Mouse (Mus musculus): ENCODE measurements around the gene Pcca. TPM values are rescaled to one million over a fixed set of nuclear protein-coding genes. Genes with fewer than 3 reads are reported as not detected.

The Pcca gene
- polyA plus RNA-seq, 1 experiment from 2014 or later: 27.0 TPM

DNA sequence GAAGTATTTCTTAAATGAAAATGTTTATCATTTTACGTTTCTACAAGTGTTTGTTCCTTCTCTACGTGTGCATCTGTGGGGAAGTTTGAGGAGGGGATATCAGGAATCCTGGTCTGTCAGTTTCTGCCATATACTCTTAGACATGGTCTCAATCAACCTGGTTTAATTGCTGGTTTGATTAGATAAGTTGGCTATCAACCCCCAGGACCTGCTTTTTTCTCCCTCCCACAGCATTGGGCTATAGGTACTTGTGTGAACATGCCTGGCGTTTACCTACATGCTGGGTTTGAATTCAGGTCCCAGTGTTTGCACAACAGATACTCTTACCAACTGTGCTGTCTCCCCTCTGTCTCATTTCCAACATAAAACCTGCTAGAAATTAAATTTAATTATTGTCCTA is 78.2 kb downstream of the Pcca start:
- 93% methylated on average over 3 of the region's 3 CpGs for WGBS
- no peaks in the 10 kb centered on the region for H3K36me3 ChIP-seq (replicated peaks)
- ATAC-seq (replicated peaks): no peak

DNA sequence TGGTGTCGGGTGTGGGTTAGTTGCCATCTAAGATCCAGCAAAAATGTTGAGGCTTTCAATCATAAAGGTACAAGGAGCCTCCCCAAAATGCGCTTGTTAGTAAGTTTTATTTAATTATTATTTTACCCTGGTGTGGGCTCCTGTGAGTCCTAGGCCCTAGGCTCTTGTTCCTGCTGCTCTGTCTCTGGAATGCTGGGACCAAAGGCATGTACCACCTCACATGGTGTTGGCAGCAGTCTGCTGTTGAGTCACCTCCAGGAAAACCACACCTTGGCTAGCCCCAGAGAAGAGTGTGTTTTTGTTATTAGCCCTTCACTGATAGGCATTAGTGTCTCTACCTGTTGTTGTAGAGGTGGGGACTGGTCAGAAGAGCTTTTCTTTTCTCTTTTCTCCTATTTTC is 83.5 kb downstream of the Pcca start:
- H3K9me3 ChIP-seq: no peaks in the 10 kb centered on the region
- H3K27me3 ChIP-seq (replicated peaks): no peaks in the 10 kb centered on the region

More for the DNA sequence above, 78.2 kb downstream of the Pcca start:
- Histone ChIP-seq H3K4me1 (no peaks in the 10 kb centered on the region), H3K4me2 (no peak overlapping the region), H3K9me3 (no peaks in the 10 kb centered on the region), H3K9ac (no peak overlapping the region), H3K4me3 (no peak overlapping the region), H3K27ac (no peak overlapping the region), H3K27me3 (replicated peaks) (no peaks in the 10 kb centered on the region)

DNA sequence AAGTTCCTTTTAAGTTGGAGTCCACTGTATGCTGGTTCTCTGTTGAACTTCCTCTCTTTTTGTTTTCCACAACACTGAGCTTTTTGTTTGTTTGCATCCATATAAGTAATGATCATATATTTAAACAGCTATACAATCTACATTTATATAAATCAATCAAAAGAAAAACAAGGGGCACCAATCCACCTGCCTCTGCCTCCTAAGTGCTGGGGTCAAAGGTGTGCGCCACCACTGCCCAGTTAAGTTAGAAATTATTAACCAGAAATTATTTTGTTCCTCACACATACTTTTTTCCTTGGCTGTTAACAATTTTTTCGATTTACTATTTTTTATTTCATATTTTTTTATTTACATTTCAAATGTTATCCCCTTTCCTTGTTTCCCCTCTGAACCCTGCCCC is 99.3 kb downstream of the Pcca start:
- H3K4me3 ChIP-seq: no peak overlapping the region
- H3K9ac ChIP-seq: no peak overlapping the region
- no peaks in the 10 kb centered on the region for H3K4me1 ChIP-seq
- no peak overlapping the region for H3K4me2 ChIP-seq
- 88% methylated on average over 2 of the region's 2 CpGs for WGBS
- no peak for ATAC-seq (replicated peaks)
- no peaks in the 10 kb centered on the region for H3K9me3 ChIP-seq
- no peak overlapping the region for H3K27ac ChIP-seq
- H3K36me3 ChIP-seq (replicated peaks): no peaks in the 10 kb centered on the region
- H3K27me3 ChIP-seq (replicated peaks): no peaks in the 10 kb centered on the region

More for the DNA sequence above, 83.5 kb downstream of the Pcca start:
- no peak overlapping the region for H3K9ac ChIP-seq
- 93% methylated on average over 2 of the region's 2 CpGs for WGBS
- no peaks in the 10 kb centered on the region for H3K4me1 ChIP-seq
- H3K27ac ChIP-seq: no peak overlapping the region
- ATAC-seq (replicated peaks): no peak
- H3K4me2 ChIP-seq: no peak overlapping the region
- no peak overlapping the region for H3K4me3 ChIP-seq
- no peaks in the 10 kb centered on the region for H3K36me3 ChIP-seq (replicated peaks)

DNA sequence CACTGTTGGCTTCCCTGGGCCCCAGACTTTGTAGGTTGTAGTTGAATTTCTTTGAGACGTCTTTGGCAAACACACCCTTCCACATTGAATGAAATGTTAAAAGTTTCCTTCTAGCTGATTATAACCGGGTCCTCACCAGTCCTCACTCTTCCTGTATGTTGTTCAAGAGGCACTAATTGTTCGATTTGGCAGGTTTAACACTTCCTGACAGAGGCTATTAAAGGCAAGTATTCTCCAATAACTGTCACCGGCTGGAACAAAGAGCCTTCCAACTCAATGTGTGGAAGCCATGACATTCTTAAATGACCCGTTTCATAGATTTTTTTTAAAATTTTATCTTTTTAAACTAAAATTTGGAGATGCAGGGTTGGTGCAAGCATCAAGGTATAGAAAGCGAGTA is 102.5 kb downstream of the Pcca start:
- no peak overlapping the region for H3K4me2 ChIP-seq
- 30% methylated on average over 6 of the region's 6 CpGs for WGBS
- no peaks in the 10 kb centered on the region for H3K36me3 ChIP-seq (replicated peaks)
- H3K4me3 ChIP-seq: no peak overlapping the region
- no peak for ATAC-seq (replicated peaks)
- H3K9me3 ChIP-seq: no peaks in the 10 kb centered on the region
- no peak overlapping the region for H3K9ac ChIP-seq
- H3K27me3 ChIP-seq (replicated peaks): no peaks in the 10 kb centered on the region
- H3K27ac ChIP-seq: no peak overlapping the region
- H3K4me1 ChIP-seq: no peaks in the 10 kb centered on the region

DNA sequence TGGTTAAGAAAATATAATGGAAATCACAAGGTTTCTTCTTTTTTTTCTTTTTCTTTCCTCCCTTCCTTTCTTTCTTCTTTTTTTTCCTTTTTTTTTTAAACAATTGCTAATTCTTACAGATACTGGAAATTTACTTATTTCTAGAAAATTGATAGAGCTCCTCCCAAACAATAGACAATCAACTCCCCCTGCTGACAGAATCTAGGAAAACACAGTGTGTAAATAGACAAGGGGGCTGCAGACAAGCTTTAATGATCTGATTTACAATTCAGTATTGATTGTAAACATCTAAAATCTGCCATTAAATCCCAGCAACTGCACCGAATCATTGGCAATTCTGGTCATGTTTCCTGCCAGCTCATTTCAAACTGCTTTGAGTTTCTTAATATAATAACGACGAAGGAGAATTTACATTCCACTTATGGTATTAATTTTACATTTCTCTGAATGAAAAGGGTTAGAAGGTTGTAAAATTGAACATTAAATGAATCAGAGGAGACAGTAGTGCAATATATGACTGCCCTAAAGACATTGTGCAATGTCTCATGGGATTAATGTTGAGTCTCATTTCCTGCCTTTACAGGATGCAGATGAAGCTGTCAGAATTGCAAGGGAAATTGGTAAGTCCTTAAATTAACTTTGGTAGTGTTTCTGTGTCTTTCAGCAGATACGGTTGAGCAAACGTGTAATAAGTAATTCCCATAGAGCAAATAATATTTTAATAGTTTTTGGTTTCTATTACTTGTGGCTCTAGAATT is 103.9 kb downstream of the Pcca start:
- H3K27me3 ChIP-seq (replicated peaks): no peaks in the 10 kb centered on the region
- H3K4me3 ChIP-seq: no peak overlapping the region
- no peak for ATAC-seq (replicated peaks)
- no peaks in the 10 kb centered on the region for H3K36me3 ChIP-seq (replicated peaks)
- H3K4me1 ChIP-seq: no peaks in the 10 kb centered on the region
- H3K27ac ChIP-seq: no peak overlapping the region
- WGBS: 55% methylated on average over 5 of the region's 5 CpGs
- no peak overlapping the region for H3K4me2 ChIP-seq
- H3K9ac ChIP-seq: no peak overlapping the region
- no peaks in the 10 kb centered on the region for H3K9me3 ChIP-seq

DNA sequence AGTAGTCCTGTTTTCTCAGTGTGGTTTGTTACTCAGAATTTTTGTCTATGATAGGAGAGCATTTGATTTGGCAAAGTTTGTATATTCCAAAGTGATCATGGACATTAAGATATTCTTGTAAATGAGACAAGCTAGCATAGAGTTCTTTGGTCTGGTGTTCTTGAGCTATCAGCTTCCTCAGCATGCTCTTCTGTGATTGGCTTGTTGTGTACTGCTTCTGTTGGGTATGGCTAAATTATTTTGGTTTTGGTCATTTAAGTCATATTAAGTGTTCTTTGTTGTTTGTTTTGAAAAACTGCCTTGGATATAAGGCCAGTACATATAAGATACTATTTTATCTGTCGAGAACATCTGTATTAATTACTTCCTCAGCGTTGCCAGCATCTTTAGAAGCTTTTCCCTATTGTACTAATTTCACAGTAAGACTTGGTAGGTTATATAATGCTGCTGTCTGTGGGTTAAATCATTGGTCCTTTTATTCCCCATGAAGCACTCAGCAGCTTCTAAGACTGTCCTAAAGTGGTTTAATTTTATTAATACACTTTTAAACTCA is 105.1 kb downstream of the Pcca start:
- no peak overlapping the region for H3K9ac ChIP-seq
- H3K4me3 ChIP-seq: no peak overlapping the region

DNA sequence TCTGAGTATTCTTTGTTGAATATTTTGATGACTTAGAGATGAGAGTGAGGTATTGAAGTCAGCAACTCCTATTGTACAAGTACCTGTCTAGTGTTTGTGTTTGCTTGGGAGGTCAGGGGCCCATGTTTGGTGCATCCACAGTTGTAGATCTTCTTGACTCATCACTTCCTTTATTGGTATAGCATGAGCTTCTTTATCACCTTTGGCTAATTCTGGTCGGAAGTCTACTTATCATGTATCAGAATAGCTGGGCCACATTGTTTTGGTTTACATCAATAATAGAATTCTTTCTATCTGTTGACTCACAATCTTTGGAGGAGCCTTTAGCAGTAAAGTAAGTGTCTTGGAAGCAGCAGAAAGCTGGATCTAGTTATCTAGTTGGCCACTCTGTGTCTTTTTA is 108.3 kb downstream of the Pcca start:
- Histone ChIP-seq H3K27ac (no peak overlapping the region), H3K27me3 (replicated peaks) (no peaks in the 10 kb centered on the region), H3K4me2 (no peak overlapping the region), H3K4me3 (no peak overlapping the region), H3K4me1 (no peaks in the 10 kb centered on the region), H3K36me3 (replicated peaks) (no peaks in the 10 kb centered on the region), H3K9me3 (no peaks in the 10 kb centered on the region), H3K9ac (no peak overlapping the region)
- ATAC-seq (replicated peaks): no peak
- WGBS: 96% methylated on average over 1 of the region's 1 CpGs

More for the DNA sequence above, 105.1 kb downstream of the Pcca start:
- H3K4me1 ChIP-seq: no peaks in the 10 kb centered on the region
- H3K36me3 ChIP-seq (replicated peaks): no peaks in the 10 kb centered on the region
- H3K9me3 ChIP-seq: no peaks in the 10 kb centered on the region
- no peak for ATAC-seq (replicated peaks)
- H3K4me2 ChIP-seq: no peak overlapping the region
- H3K27me3 ChIP-seq (replicated peaks): no peaks in the 10 kb centered on the region
- no peak overlapping the region for H3K27ac ChIP-seq
- 81% methylated on average over 2 of the region's 2 CpGs for WGBS

DNA sequence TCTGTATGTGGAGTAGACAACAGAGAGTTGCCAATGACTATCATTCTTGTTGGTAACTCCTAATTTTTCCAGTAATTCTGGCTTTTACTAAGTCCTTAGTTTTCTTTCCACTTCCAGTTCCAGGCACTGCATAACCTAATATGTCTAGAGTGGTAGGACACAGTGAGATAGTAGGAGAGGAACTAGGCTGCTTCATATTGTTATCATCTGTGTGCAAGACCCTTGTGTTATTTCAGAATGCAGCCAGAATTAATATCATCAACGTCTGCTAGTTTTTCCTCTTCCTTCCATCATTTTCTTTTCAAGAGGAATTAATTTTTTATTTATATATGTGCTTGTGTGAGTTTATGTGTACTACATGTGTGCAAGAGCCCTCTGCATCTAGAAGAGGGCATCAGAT is 114.1 kb downstream of the Pcca start:
- no peaks in the 10 kb centered on the region for H3K9me3 ChIP-seq
- no peaks in the 10 kb centered on the region for H3K4me1 ChIP-seq
- no peak for ATAC-seq (replicated peaks)
- H3K4me2 ChIP-seq: no peak overlapping the region
- 85% methylated on average over 1 of the region's 1 CpGs for WGBS
- H3K9ac ChIP-seq: no peak overlapping the region
- no peaks in the 10 kb centered on the region for H3K27me3 ChIP-seq (replicated peaks)
- H3K4me3 ChIP-seq: no peak overlapping the region
- H3K27ac ChIP-seq: no peak overlapping the region
- no peaks in the 10 kb centered on the region for H3K36me3 ChIP-seq (replicated peaks)

DNA sequence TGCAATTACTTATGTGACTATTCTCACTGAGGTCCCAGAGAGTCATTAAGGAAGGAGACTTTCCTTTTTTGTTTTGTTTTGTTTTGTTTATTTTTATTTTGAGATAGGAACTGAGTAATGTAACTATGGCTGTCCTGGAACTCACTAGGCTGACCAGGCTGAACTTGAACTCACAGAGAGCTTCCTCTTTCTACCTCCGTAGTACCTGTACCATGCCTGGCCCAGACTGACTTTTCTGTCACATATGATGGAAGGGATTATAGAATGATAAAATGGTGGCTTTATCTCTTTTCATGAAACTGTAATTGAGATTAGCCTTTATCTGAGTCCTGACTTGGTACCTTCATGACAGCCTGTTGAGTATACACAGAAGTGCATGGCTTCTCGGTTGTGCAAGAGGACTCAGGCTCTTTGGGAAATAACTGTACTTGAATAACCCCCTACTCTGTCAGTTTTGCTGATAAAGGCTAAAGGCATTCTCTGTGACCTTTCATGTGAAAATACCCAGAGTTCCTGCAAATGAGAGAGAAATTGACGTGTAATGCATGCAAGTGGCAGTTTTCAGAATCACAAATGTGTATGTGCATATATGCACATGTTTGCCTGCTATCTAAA is 115.3 kb downstream of the Pcca start:
- H3K4me2 ChIP-seq: no peak overlapping the region
- no peak overlapping the region for H3K9ac ChIP-seq
- no peaks in the 10 kb centered on the region for H3K4me1 ChIP-seq
- H3K27ac ChIP-seq: no peak overlapping the region
- no peaks in the 10 kb centered on the region for H3K27me3 ChIP-seq (replicated peaks)
- no peak overlapping the region for H3K4me3 ChIP-seq
- no peaks in the 10 kb centered on the region for H3K36me3 ChIP-seq (replicated peaks)
- WGBS: 70% methylated on average over 3 of the region's 3 CpGs
- no peak for ATAC-seq (replicated peaks)
- H3K9me3 ChIP-seq: no peaks in the 10 kb centered on the region

DNA sequence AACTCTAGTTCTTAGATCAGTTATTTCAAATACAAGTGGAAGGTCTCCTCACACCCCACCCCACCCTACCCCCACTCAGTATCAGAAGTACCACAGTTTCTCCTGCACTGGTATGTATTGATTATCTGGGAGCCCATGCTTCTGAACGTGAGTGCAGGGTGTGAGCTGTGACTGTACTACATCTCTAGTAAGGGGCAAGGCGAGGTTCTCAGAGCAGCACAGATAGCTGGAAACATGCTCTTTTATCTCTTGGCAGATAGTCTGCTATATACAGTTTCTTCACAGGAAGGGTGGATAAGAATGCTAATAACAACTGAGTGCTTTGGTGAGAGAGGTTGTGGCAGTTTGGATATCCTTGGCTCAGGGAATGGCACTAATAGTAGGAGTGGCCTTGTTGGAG is 117.6 kb downstream of the Pcca start:
- Histone ChIP-seq H3K27me3 (replicated peaks) (no peaks in the 10 kb centered on the region), H3K4me1 (no peaks in the 10 kb centered on the region), H3K4me3 (no peak overlapping the region), H3K27ac (no peak overlapping the region), H3K9ac (no peak overlapping the region), H3K9me3 (no peaks in the 10 kb centered on the region), H3K4me2 (no peak overlapping the region), H3K36me3 (replicated peaks) (no peaks in the 10 kb centered on the region)
- WGBS: 94% methylated on average over 2 of the region's 2 CpGs
- no peak for ATAC-seq (replicated peaks)

DNA sequence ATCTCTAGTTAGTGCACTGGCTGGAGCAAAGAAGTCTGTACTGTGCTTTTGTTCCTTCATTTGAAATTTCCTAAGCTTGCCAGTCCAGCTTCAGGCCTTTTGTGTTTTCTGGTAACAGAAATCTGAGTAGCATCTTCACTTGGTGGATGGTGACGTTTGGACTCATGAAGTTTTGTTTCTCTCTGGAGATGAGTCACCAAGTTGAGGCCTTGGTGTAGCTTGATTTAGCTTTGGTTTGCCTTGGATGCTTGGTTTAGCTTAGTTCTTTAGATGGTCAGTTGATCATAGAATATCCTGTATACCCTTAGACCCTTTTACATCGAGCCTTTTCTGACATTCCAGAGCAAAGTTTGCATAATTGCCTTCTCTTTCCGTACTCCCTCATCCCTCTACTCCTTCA is 141.5 kb downstream of the Pcca start:
- H3K9ac ChIP-seq: no peak overlapping the region
- no peaks in the 10 kb centered on the region for H3K27me3 ChIP-seq (replicated peaks)
- H3K4me1 ChIP-seq: no peaks in the 10 kb centered on the region
- H3K4me2 ChIP-seq: no peak overlapping the region
- 89% methylated on average over 3 of the region's 3 CpGs for WGBS
- H3K36me3 ChIP-seq (replicated peaks): no peaks in the 10 kb centered on the region
- H3K4me3 ChIP-seq: no peak overlapping the region
- no peak overlapping the region for H3K27ac ChIP-seq
- ATAC-seq (replicated peaks): no peak
- H3K9me3 ChIP-seq: no peaks in the 10 kb centered on the region

DNA sequence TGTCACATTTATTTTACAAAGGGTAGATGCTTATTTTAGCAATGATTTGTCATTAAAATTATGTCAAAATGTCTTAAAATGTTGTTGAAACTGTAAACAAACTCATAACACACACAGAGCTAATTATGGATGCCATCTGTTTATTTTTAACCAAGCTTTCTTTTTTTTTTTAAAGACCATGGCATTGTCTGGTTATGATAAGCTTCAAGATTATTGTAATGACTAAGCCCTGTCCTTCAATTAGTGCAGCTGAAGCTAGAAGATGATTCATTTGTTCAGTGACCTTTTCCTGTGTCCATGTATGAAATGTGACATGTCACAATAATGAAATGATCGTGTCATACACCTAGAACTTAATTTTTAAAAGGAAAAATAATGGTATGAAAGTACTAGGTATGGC is 149.5 kb downstream of the Pcca start:
- no peak overlapping the region for H3K9ac ChIP-seq
- WGBS: 91% methylated on average over 1 of the region's 1 CpGs

DNA sequence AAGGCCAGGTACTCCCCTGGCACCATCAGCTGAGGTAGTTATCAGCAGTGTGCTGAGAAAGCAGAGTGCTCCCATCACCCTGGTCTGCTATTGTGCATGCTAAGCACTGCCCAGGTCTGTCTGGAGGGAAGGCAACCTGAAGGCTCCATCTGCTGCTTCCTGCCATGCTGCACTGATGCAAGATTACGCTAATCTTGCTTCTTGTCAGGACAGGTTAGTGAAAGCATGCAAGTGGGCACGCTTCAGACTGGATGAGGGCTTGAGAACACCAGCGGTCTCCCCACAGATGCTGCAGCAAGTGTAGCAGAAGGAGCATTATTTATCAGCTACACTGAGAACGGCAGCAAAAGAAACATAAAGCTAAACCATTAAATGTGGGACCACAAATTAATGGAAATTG is 150.1 kb downstream of the Pcca start:
- no peak overlapping the region; the same call in 1 of the 2 replicates for H3K27ac ChIP-seq

More for the DNA sequence above, 149.5 kb downstream of the Pcca start:
- H3K36me3 ChIP-seq (replicated peaks): no peaks in the 10 kb centered on the region
- H3K4me1 ChIP-seq: peaks cover 11% of the 10 kb centered on the region
- H3K27ac ChIP-seq: no peak overlapping the region
- H3K27me3 ChIP-seq (replicated peaks): no peaks in the 10 kb centered on the region
- no peaks in the 10 kb centered on the region for H3K9me3 ChIP-seq
- H3K4me3 ChIP-seq: no peak overlapping the region
- no peak overlapping the region for H3K4me2 ChIP-seq
- ATAC-seq (replicated peaks): no peak

More for the DNA sequence above, 150.1 kb downstream of the Pcca start:
- Histone ChIP-seq H3K4me2 (no peak overlapping the region), H3K4me1 (peaks cover 11% of the 10 kb centered on the region), H3K9ac (no peak overlapping the region), H3K4me3 (no peak overlapping the region), H3K36me3 (replicated peaks) (no peaks in the 10 kb centered on the region), H3K9me3 (no peaks in the 10 kb centered on the region), H3K27me3 (replicated peaks) (no peaks in the 10 kb centered on the region)
- WGBS: 59% methylated on average over 4 of the region's 4 CpGs
- ATAC-seq (replicated peaks): peak; percentile 80
